Comparison of ENCODE assay signal across 8 mouse cellular contexts in the genomic region with DNA sequence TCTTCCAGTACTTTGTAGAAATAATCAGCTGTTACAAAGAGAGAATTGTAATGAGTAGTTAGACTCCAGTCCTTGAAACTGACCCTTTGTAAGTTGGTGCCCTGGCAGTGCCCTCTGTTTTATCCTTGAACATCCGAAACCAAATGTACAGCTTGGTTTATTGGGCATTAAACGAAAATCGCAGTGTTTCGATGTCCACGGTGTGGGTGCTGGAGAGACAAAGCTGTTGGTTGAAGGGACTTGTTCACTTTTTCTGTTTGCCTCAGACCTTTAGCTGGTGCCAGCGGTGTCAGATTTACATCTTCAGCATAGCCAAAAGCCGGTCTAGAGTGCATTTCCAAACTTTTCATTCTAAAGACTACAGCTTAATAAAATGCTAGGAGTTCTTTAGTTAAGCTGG. TPM values are rescaled to one million over a fixed set of nuclear protein-coding genes. Genes with fewer than 3 reads are reported as not detected.
DNase-seq lines count a peak whose midpoint lies in the region; ATAC-seq and TF ChIP-seq lines count a peak whose summit lies in the region.

No protein-coding gene starts in this region.

- H3K4me3 ChIP-seq in lung, postnatal 0 days (ENCODE audit: low read depth, low read length): peak overlapping the region; percentile 94; the same call in 1 of the 2 replicates
- H3K4me3 ChIP-seq in intestine, embryonic 15.5 days (replicated peaks): peak overlapping the region; percentile 95
- H3K4me3 ChIP-seq in neural tube, embryonic 13.5 days: peak overlapping the region; percentile 85

- no peak for ATAC-seq in lung, postnatal 0 days
- ATAC-seq in intestine, embryonic 15.5 days: no peak
- no peak for ATAC-seq in neural tube, embryonic 13.5 days (ENCODE audit: low read depth)

- no peaks in the 10 kb centered on the region for H3K36me3 ChIP-seq in lung, postnatal 0 days (ENCODE audit: insufficient read depth, low read length)
- no peaks in the 10 kb centered on the region for H3K36me3 ChIP-seq in intestine, embryonic 15.5 days
- H3K36me3 ChIP-seq in neural tube, embryonic 13.5 days: no peaks in the 10 kb centered on the region

- no peak for TF ChIP-seq CTCF in lung, postnatal 0 days (IDR thresholded peaks at IDR 0.05)

- no peaks in the 10 kb centered on the region for H3K27me3 ChIP-seq in lung, postnatal 0 days (replicated peaks; ENCODE audit: insufficient read depth, low read length)
- H3K27me3 ChIP-seq in intestine, embryonic 15.5 days (replicated peaks): no peaks in the 10 kb centered on the region
- no peaks in the 10 kb centered on the region for H3K27me3 ChIP-seq in neural tube, embryonic 13.5 days

- H3K4me1 ChIP-seq in lung, postnatal 0 days (ENCODE audit: insufficient read depth, low read depth, low read length): no peaks in the 10 kb centered on the region; the same call in 1 of the 2 replicates
- H3K4me1 ChIP-seq in intestine, embryonic 15.5 days (replicated peaks): peaks cover 6% of the 10 kb centered on the region; the same call in 1 of the 2 replicates
- H3K4me1 ChIP-seq in neural tube, embryonic 13.5 days (replicated peaks): peaks cover 50% of the 10 kb centered on the region

- H3K4me2 ChIP-seq in lung, postnatal 0 days (replicated peaks; ENCODE audit: low read depth, low read length): peak overlapping the region; percentile 97
- peak overlapping the region; percentile 72 for H3K4me2 ChIP-seq in intestine, embryonic 15.5 days (replicated peaks)
- H3K4me2 ChIP-seq in neural tube, embryonic 13.5 days: peak overlapping the region; percentile 81

- no peak for TF ChIP-seq EP300 in lung, postnatal 0 days (IDR thresholded peaks at IDR 0.05)

- DNase-seq in adrenal gland, adult (ENCODE audit: inconsistent age in 2 of 2, low spot score in 1 of 2): peak; percentile 28 to 83
- no peak for DNase-seq in adrenal gland, postnatal 25 days
- DNase-seq in lung, postnatal 0 days (ENCODE audit: low spot score): no peak
- DNase-seq in lung, adult 18-20 months: no peak
- no peak for DNase-seq in left cerebral cortex, adult 9 months (ENCODE audit: low spot score in 2 of 2)
- no peak for DNase-seq in spleen, adult 18-20 months

- no peak overlapping the region for H3K9ac ChIP-seq in lung, postnatal 0 days (replicated peaks; ENCODE audit: low read depth)
- H3K9ac ChIP-seq in intestine, embryonic 15.5 days: 0 out of 2 replicates have a peak overlapping the region, but pooled peaks have one; percentile 13
- H3K9ac ChIP-seq in neural tube, embryonic 13.5 days: peak overlapping the region; percentile 64

- WGBS in lung, postnatal 0 days: 21% methylated on average over 7 of the region's 7 CpGs
- 18% methylated on average over 7 of the region's 7 CpGs for WGBS in intestine, embryonic 15.5 days
- 8% methylated on average over 7 of the region's 7 CpGs for WGBS in neural tube, embryonic 13.5 days

- no peaks in the 10 kb centered on the region for H3K9me3 ChIP-seq in lung, postnatal 0 days (ENCODE audit: low read length)
- H3K9me3 ChIP-seq in intestine, embryonic 15.5 days: no peaks in the 10 kb centered on the region
- H3K9me3 ChIP-seq in neural tube, embryonic 13.5 days: no peaks in the 10 kb centered on the region

- no peak overlapping the region for H3K27ac ChIP-seq in lung, postnatal 0 days (ENCODE audit: low read length)
- no peak overlapping the region for H3K27ac ChIP-seq in intestine, embryonic 15.5 days
- H3K27ac ChIP-seq in neural tube, embryonic 13.5 days (replicated peaks): no peak overlapping the region

RNA-seq across cellular contexts. Expression of a gene that starts 6.2 kb away (rescaled TPM):
- total RNA-seq in adrenal gland, postnatal 25 days (2021): 27.1 and 30.4 TPM in 2 replicates
- 2.3 and 2.7 TPM in 2 replicates for polyA plus RNA-seq in lung, postnatal 0 days (2015; fragmentation: Nextera tagmentation; extraction: Ambion mirVana)
- polyA plus RNA-seq in intestine, embryonic 15.5 days (2015; fragmentation: Nextera tagmentation; extraction: Ambion mirVana): 4.3 and 5.0 TPM in 2 replicates
- polyA plus RNA-seq in neural tube, embryonic 13.5 days (2015; fragmentation: Nextera tagmentation; extraction: Ambion mirVana): 12.2 and 14.6 TPM in 2 replicates

Comparison
In these comparisons a context has a peak if more than half of its experiments do, and no peak if none do; other contexts are left out.
1. DNase-seq: peak in adrenal gland, adult (2 of 2); none in adrenal gland, postnatal 25 days (single experiment), lung, postnatal 0 days (single experiment), lung, adult 18-20 months (0 of 2), left cerebral cortex, adult 9 months (0 of 2) and spleen, adult 18-20 months (0 of 2).
2. Peak in every context shown above with its lines, with median percentiles within 50 percentile points of each other: H3K4me2 ChIP-seq and H3K4me3 ChIP-seq.